Mouse (Mus musculus) small intestine, adult 2 months (tissue): ENCODE results near the gene Mrfap1.

Source experiments
- CTCF ChIP-seq: fragments of 200-500 bp; IDR thresholded peaks from 2 replicates; pipeline ENCODE4 v1.5.1; 2012; ENCODE audit warnings: low read depth, mild to moderate bottlenecking, control low read depth, inconsistent platforms, low read length, moderate library complexity, mixed read lengths; ENCODE audit not compliant: insufficient replicate concordance, insufficient read length; ENCODE audit errors: extremely low read depth
- POLR2A ChIP-seq: fragments of 200-500 bp; IDR thresholded peaks from 2 replicates; pipeline ENCODE4 v1.6.1; 2012; ENCODE audit warnings: low read depth, mild to moderate bottlenecking, control low read depth, inconsistent platforms, low read length, moderate library complexity

GRCm38 (mm10) chr5:36797291-36797690, 719 bp upstream of the Mrfap1 start:
- TF ChIP-seq POLR2A (no peak), CTCF (no peak)
